Mouse (Mus musculus) testis, adult 2 months (tissue): ENCODE results near the gene Cmip. TPM values are rescaled to one million over a fixed set of nuclear protein-coding genes. Genes with fewer than 3 reads are reported as not detected.

ENCODE experiments used
- H3K27ac ChIP-seq: fragments of 200-500 bp; 2 replicates; pipeline ENCODE4 v1.5.1; 2012; ENCODE audit warnings: low read depth, low read length; ENCODE audit not compliant: control insufficient read depth, insufficient read depth
- H3K27me3 ChIP-seq: fragments of 200-500 bp; 2 replicates; pipeline ENCODE4 v1.6.1; 2012; ENCODE audit warnings: mild to moderate bottlenecking, low read length, moderate library complexity; ENCODE audit not compliant: control insufficient read depth, insufficient read depth
- H3K36me3 ChIP-seq: fragments of 200-500 bp; 2 replicates; pipeline ENCODE4 v1.6.1; 2012; ENCODE audit warnings: mild to moderate bottlenecking, low read length; ENCODE audit not compliant: control insufficient read depth, insufficient read depth
- H3K4me1 ChIP-seq: fragments of 200-500 bp; 2 replicates; pipeline ENCODE4 v1.6.1; 2012; ENCODE audit warnings: low read length; ENCODE audit not compliant: control insufficient read depth, insufficient read depth
- H3K4me3 ChIP-seq: fragments of 200-500 bp; 2 replicates; pipeline ENCODE4 v1.5.1; 2012; ENCODE audit warnings: low read depth, mild to moderate bottlenecking, low read length, moderate library complexity, mixed read lengths; ENCODE audit not compliant: control insufficient read depth
- CTCF ChIP-seq: fragments of 200-500 bp; IDR thresholded peaks from 2 replicates; pipeline ENCODE4 v1.5.1; 2012; ENCODE audit warnings: low read depth, mild to moderate bottlenecking, inconsistent platforms, low read length, moderate library complexity; ENCODE audit not compliant: control insufficient read depth, insufficient read depth, insufficient replicate concordance
- POLR2A ChIP-seq: fragments of 200-500 bp; IDR thresholded peaks from 2 replicates; pipeline ENCODE4 v1.6.1; 2012; ENCODE audit warnings: low read depth, mild to moderate bottlenecking, inconsistent platforms, low read length, moderate library complexity; ENCODE audit not compliant: control insufficient read depth
- polyA plus RNA-seq: library from polyadenylated mRNA; depleted of rRNA; stranded (reverse); fragments of >200 nt; gene quantifications from 2 replicates; pipeline ENCODE4 v1.2.3, GENCODE M21; 2012; rRNA removed

The Cmip gene
- polyA plus RNA-seq, 1 experiment: 10.5 TPM

DNA sequence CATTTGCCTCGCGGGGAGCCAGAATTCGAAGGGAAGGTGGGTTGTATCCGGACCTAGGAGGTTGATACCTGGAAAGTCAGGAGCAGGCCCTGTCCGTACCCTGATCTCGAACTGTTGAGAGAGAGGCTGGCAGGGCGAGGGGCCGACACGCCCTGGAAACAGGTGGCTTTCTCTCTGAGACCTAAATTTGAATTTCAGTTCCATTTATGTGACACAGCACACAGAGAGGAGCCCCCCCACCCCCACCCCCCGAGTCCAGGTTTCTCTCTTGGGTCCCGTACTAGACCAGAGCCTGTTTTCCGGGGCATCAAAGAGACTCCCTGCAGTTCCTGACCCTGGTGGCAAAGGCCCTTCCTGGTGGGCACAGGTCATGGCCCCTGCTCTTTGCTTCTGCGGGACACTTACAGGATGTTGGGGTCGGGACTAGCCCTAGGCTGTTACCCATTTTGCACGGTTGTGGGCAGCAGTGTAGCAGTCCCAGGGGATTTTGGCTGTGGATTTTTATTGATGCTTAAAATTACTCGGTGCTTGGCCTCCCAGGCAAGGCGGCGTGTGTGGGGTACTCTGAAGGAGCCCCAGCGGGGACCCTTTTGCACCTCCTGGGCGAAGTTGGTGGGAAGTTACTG, 242.2 kb downstream of the Cmip start:
- no peak for TF ChIP-seq POLR2A
- no peak for TF ChIP-seq CTCF

DNA sequence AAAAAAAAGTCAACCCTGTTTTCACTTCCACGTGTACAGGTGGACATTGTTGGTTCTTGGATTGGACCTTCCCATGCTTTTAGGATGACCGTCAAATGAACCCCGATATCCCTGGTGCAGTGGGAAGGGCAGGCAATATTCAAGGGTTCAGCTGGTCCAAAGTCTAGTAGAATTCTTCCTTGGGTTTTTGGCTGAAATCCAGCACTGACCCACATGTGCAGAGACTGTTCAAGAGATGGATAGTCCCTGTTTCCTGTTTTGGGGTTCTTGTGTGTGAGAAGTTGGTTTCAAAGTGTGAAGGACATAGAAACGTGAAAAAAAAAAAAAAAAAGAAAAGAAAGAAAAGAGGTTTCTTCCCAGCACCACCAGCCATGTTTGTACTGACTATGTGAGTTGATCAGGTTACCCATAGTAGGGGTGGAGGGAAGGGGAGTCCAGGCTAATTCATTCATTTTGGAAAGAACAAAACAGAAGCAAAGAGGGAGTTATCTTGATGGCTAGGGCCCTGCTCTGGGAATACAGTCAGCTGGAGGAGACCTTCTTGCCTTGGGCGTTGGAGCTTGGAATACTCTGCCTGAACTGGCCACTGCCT, 243.5 kb downstream of the Cmip start:
- TF ChIP-seq CTCF (no peak), POLR2A (no peak)

More for the DNA sequence above, 242.2 kb downstream of the Cmip start:
- Histone ChIP-seq H3K4me1 (peaks cover 9% of the 10 kb centered on the region), H3K36me3 (no peaks in the 10 kb centered on the region), H3K27me3 (no peaks in the 10 kb centered on the region), H3K4me3 (peak overlapping the region; percentile 47), H3K27ac (no peak overlapping the region)

DNA sequence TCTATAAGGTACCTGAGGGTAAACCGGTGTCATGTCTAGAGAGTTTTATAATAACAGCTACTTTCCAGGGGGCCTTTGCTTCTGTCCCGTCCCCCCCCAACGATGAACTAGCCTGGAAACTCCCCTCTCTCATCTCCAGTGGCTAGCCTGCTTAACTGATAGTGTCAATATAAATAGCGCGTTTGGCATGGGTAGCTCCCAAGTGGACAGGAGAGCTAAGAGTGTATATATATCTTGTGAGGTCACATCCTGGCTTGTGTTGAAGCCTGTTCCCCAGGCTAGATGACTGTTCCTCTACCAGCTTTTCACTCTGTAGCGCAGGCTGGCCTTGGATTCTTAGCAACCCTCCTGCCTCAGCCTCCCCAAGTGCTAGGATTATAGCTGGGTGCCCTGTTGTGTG, 244.5 kb downstream of the Cmip start:
- no peak overlapping the region for H3K4me3 ChIP-seq
- H3K4me1 ChIP-seq: peaks cover 9% of the 10 kb centered on the region
- H3K36me3 ChIP-seq: no peaks in the 10 kb centered on the region
- no peak overlapping the region for H3K27ac ChIP-seq
- TF ChIP-seq POLR2A (no peak), CTCF (no peak)
- H3K27me3 ChIP-seq: no peaks in the 10 kb centered on the region

More for the DNA sequence above, 243.5 kb downstream of the Cmip start:
- Histone ChIP-seq H3K27ac (no peak overlapping the region), H3K4me3 (no peak overlapping the region), H3K27me3 (no peaks in the 10 kb centered on the region), H3K4me1 (peaks cover 9% of the 10 kb centered on the region), H3K36me3 (no peaks in the 10 kb centered on the region)

DNA sequence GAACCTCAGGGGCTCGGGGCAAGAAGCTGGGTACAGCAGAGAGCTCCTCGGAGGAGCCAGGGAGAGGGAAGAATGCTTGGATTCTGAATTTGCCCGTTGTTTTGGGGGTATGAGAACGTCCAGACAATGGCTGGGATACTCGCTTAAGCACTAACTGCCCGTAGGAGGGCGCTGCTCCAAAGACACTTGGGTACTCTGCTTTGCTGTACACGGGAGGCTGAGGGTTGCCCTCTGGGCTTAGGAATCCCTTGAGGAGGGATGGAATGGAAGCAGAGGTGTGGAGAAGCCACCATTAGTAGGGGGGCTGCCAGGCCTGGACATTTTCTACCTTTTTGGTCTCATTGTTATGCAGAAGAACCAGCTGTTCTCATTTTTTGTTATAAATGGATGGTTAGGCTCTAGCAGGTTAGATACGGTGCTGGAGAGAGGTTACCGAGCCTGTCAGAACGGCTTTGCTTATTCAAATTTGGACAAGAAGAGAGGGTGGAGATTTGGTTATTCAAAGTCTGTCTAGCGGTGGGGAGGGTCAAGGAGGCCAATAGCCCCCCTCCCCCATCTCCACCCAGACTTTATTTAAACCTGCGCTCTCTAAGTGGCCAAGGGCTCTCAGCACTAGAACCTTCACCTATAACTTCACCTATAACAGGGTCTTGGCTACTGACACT, 246.7 kb downstream of the Cmip start:
- TF ChIP-seq CTCF: no peak
- TF ChIP-seq POLR2A: no peak
- Histone ChIP-seq H3K36me3 (no peaks in the 10 kb centered on the region), H3K4me1 (peaks cover 4% of the 10 kb centered on the region; the same call in 1 of the 2 replicates), H3K27ac (no peak overlapping the region), H3K27me3 (no peaks in the 10 kb centered on the region), H3K4me3 (no peak overlapping the region)

DNA sequence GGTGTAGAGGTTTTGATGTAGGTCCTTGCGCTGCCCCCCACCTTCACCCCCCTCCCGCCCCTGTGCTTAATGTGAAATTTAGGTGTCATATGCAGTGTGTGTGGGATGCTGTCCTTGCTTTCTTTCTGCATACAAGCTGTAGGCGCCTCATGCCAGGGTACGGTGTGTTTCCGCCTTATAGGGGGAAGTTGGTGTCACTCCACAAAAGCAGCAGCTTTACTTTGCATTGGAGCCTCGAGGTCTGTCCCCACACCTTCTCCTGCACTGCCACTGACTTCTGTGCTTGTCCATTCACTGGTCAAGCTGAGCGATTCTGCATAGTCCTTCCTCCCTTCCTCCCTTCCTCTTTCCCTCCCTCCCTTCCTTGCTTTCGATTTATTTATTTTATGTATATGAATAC, 250.8 kb downstream of the Cmip start:
- no peaks in the 10 kb centered on the region for H3K36me3 ChIP-seq
- no peak overlapping the region for H3K4me3 ChIP-seq
- H3K27ac ChIP-seq: no peak overlapping the region
- H3K27me3 ChIP-seq: no peaks in the 10 kb centered on the region
- TF ChIP-seq POLR2A (no peak), CTCF (no peak)
- no peaks in the 10 kb centered on the region for H3K4me1 ChIP-seq

Other genes with a start within 250 kb of the Cmip start
- gene Pkd1l2, start 174.6 kb upstream of the Cmip start, polyA plus RNA-seq: 2.9 and 3.1 TPM in 2 replicates
- gene Bco1, start 161.2 kb upstream of the Cmip start, polyA plus RNA-seq: 31.9 and 38.7 TPM in 2 replicates
- gene Gan, start 98.9 kb upstream of the Cmip start, polyA plus RNA-seq: 3.8 and 4.1 TPM in 2 replicates
- 4.6 and 5.0 TPM in 2 replicates for gene Plcg2, start 241.2 kb downstream of the Cmip start, polyA plus RNA-seq